Mouse (Mus musculus): ENCODE measurements around the gene Chac2. TPM values are rescaled to one million over a fixed set of nuclear protein-coding genes. Genes with fewer than 3 reads are reported as not detected.

Chac2 gene
- polyA plus RNA-seq, 1 experiment from 2014 or later, result 104 TPM

Other genes with a start within 250 kb of the Chac2 start
- gene Psme4, start 214.6 kb downstream of the Chac2 start, polyA plus RNA-seq (2015; fragmentation: Nextera tagmentation; extraction: Ambion mirVana), result 7.2 and 8.0 TPM in 2 replicates
- 0.04 TPM in 1 of 2 replicates, not detected in the other for gene Gpr75, start 101.0 kb downstream of the Chac2 start, polyA plus RNA-seq (2015; fragmentation: Nextera tagmentation; extraction: Ambion mirVana)
- 11.2 and 12.0 TPM in 2 replicates for gene Asb3, start 100.9 kb downstream of the Chac2 start, polyA plus RNA-seq (2015; fragmentation: Nextera tagmentation; extraction: Ambion mirVana)
- gene Erlec1, start 32.0 kb downstream of the Chac2 start, polyA plus RNA-seq (2015; fragmentation: Nextera tagmentation; extraction: Ambion mirVana), result 7.9 and 8.5 TPM in 2 replicates
- not detected in 2 replicates for gene Gm17332, start 196.1 kb upstream of the Chac2 start, polyA plus RNA-seq (2015; fragmentation: Nextera tagmentation; extraction: Ambion mirVana)

Measured in liver, embryonic 16.5 days (tissue).